Mouse (Mus musculus) stomach, postnatal 0 days (tissue): ENCODE measurements at regions not wholly inside any gene's neighbourhood (a gene's known extent, or its start where the extent isn't known, plus 50 kb on each side); places are given as distances from the start of the nearest gene placed in this dataset.

Experiments used
- CTCF ChIP-seq: IDR thresholded peaks from 2 replicates; pipeline ENCODE4 v1.5.1; 2016; ENCODE audit warnings: antibody characterized with exemption, low read depth, mild to moderate bottlenecking, moderate library complexity
- EP300 ChIP-seq: optimal IDR thresholded peaks from 2 replicates; pipeline ENCODE3; 2016; ENCODE audit warnings: antibody characterized with exemption

GRCm38 (mm10) chr1:10898806-10899205, 515.1 kb upstream of the A830018L16Rik start:
- TF ChIP-seq EP300 (no peak), CTCF (no peak)
